Comparison of ENCODE assay signal across 12 mouse cellular contexts in genomic region chr12:75304132-75304531, GRCm38 (mm10). TPM values are rescaled to one million over a fixed set of nuclear protein-coding genes. Genes with fewer than 3 reads are reported as not detected.
DNase-seq lines count a peak whose midpoint lies in the region; ATAC-seq and TF ChIP-seq lines count a peak whose summit lies in the region.
"Had no signal": no experiment of that assay in that cellular context is flagged by ENCODE, and none has a peak within 500 bp of the region (broad histone marks: within the 10 kb centered on the region; RNA-seq: fewer than 3 reads in every experiment).

No protein-coding gene starts in this region.

- ATAC-seq in frontal cortex, adult (ENCODE audit: low TSS enrichment): peak; percentile 55
- no peak for ATAC-seq in megakaryocyte, adult 5-6 weeks (ENCODE audit: poor library complexity, severe bottlenecking)
- ATAC-seq: midbrain, embryonic 15.5 days had no signal

- peak overlapping the region; percentile 18 for H3K4me3 ChIP-seq in megakaryocyte, embryonic 14.5 days (replicated peaks)
- H3K4me3 ChIP-seq in myocyte: no peak overlapping the region
- H3K4me3 ChIP-seq: embryonic facial prominence, embryonic 13.5 days; hindbrain, embryonic 13.5 days; midbrain, embryonic 15.5 days had no signal

- peaks cover 3% of the 10 kb centered on the region for H3K27me3 ChIP-seq in megakaryocyte, embryonic 14.5 days (replicated peaks)
- H3K27me3 ChIP-seq in myocyte (ENCODE audit: control insufficient read depth, insufficient read depth, insufficient read length): no peaks in the 10 kb centered on the region
- H3K27me3 ChIP-seq: embryonic facial prominence, embryonic 13.5 days; hindbrain, embryonic 13.5 days; midbrain, embryonic 15.5 days had no signal

- no peak overlapping the region for H3ac ChIP-seq in myocyte (ENCODE audit: control insufficient read depth, insufficient read length)

- peak overlapping the region; percentile 20 for H3K4me2 ChIP-seq in myocyte (ENCODE audit: low read depth)
- H3K4me2 ChIP-seq: embryonic facial prominence, embryonic 13.5 days; hindbrain, embryonic 13.5 days; midbrain, embryonic 15.5 days had no signal

- H3K36me3 ChIP-seq in megakaryocyte, embryonic 14.5 days (replicated peaks; ENCODE audit: low read length): no peaks in the 10 kb centered on the region
- no peaks in the 10 kb centered on the region for H3K36me3 ChIP-seq in myocyte (ENCODE audit: control insufficient read depth, insufficient read depth)
- H3K36me3 ChIP-seq: embryonic facial prominence, embryonic 13.5 days; hindbrain, embryonic 13.5 days; midbrain, embryonic 15.5 days had no signal

- no peaks in the 10 kb centered on the region for H3K9me3 ChIP-seq in megakaryocyte, embryonic 14.5 days
- H3K9me3 ChIP-seq: embryonic facial prominence, embryonic 13.5 days; hindbrain, embryonic 13.5 days; midbrain, embryonic 15.5 days had no signal

- no peak for DNase-seq in frontal cortex, postnatal 10 days (ENCODE audit: low spot score in 2 of 2)
- DNase-seq in gastrocnemius, adult 8-10 months (ENCODE audit: low spot score in 2 of 2): peak; percentile 79 to 83
- DNase-seq in kidney, adult 9 months: no peak
- no peak for DNase-seq in urinary bladder, postnatal 10 days (ENCODE audit: low spot score)
- DNase-seq: cerebellum, adult 18-20 months had no signal

- no peaks in the 10 kb centered on the region for H3K79me2 ChIP-seq in myocyte (ENCODE audit: control insufficient read depth, insufficient read depth)

- TF ChIP-seq POLR2A in myocyte (IDR thresholded peaks at IDR 0.05; ENCODE audit: insufficient read length, low read depth): no peak

- H3K4me1 ChIP-seq in megakaryocyte, embryonic 14.5 days: peaks cover 22% of the 10 kb centered on the region

TF ChIP-seq in myocyte, 11 proteins besides CTCF, POLR2A, EP300 and RAD21:
- TF ChIP-seq TCF3 (IDR thresholded peaks at IDR 0.05; ENCODE audit: insufficient read length, low read depth): no peak
- TF ChIP-seq E2F4 (IDR thresholded peaks at IDR 0.05; ENCODE audit: insufficient read depth): no peak
- TF ChIP-seq CEBPB (IDR thresholded peaks at IDR 0.05; ENCODE audit: insufficient read depth, poor library complexity, severe bottlenecking): no peak
- TF ChIP-seq MAX (IDR thresholded peaks at IDR 0.05; ENCODE audit: low read depth): no peak
- no peak for TF ChIP-seq POLR2AphosphoS2 (IDR thresholded peaks at IDR 0.05; ENCODE audit: insufficient read length, low read depth)
- no peak for TF ChIP-seq MYOD1 (IDR thresholded peaks at IDR 0.05; ENCODE audit: control insufficient read depth in 1 of 3, insufficient read length in 2 of 3, low read depth in 2 of 3)
- no peak for TF ChIP-seq SRF (IDR thresholded peaks at IDR 0.05; ENCODE audit: control insufficient read depth, insufficient read length, low read depth)
- TF ChIP-seq TCF12 (IDR thresholded peaks at IDR 0.05; ENCODE audit: insufficient read depth, poor library complexity, severe bottlenecking): no peak
- TF ChIP-seq MYOG (IDR thresholded peaks at IDR 0.05; ENCODE audit: control insufficient read depth in 1 of 3, insufficient read depth in 1 of 3, insufficient read length in 2 of 3, low read depth in 2 of 3): no peak
- TF ChIP-seq REST (IDR thresholded peaks at IDR 0.05; ENCODE audit: insufficient read depth, insufficient read length): no peak

RNA-seq across cellular contexts. Expression of gene Rhoj, which starts 4.0 kb away (rescaled TPM):
- 34.7 and 62.7 TPM in 2 replicates for polyA plus RNA-seq in megakaryocyte, embryonic 14.5 days (2012; ENCODE audit: insufficient read depth, low replicate concordance)
- not detected in 2 replicates for total RNA-seq in megakaryocyte, adult 5-6 weeks (2015)
- total RNA-seq in megakaryocyte, adult 5-6 weeks (2017): 0.18 TPM in 1 of 2 replicates, not detected in the other
- 10 to 100 TPM in 2 of 4 experiments, 1 to 10 TPM in 2; 6.4 to 10.8 (median 9.9) TPM for total RNA-seq in gastrocnemius, adult 8-10 months (2022)
- 14.1 TPM for polyA plus RNA-seq in myocyte (2012; fragmentation: generic; extraction: Trizol)

Comparison
In these comparisons a context has a peak if more than half of its experiments do, and no peak if none do; other contexts are left out.
1. DNase-seq: peak in gastrocnemius, adult 8-10 months (2 of 2); none in frontal cortex, postnatal 10 days (0 of 2), kidney, adult 9 months (single experiment) and urinary bladder, postnatal 10 days (single experiment).
2. RNA of gene Rhoj, which starts 4.0 kb away (total RNA-seq): 6.4 to 10.8 TPM in gastrocnemius, adult 8-10 months; 0.18 TPM in megakaryocyte, adult 5-6 weeks; every median in the first group is over 4 times any median in the second.